Mouse (Mus musculus) midbrain, embryonic 11.5 days (tissue): ENCODE data around the gene Rnf145. TPM values are rescaled to one million over a fixed set of nuclear protein-coding genes. Genes with fewer than 3 reads are reported as not detected.
"Not testable (repeated sequence)": the region's sequence is repeated elsewhere in the genome, so short reads cannot be mapped to it uniquely, and the experiment has no call there.

Experiments used
- ATAC-seq: fragments of 200-750 bp; cut with Nextera tagmentation; 2 replicates; pipeline ENCODE4 v1.8.0; 2017; ENCODE audit warnings: moderate TSS enrichment, moderate library complexity; ENCODE audit not compliant: low FRiP score
- DNase-seq: peaks from one replicate; pipeline ENCODE4 v3.0.0; 2015; ENCODE audit warnings: low spot score; ENCODE audit errors: missing footprints
- H3K27ac ChIP-seq: fragments of 300-500 bp; sonication (generic); 2 replicates; pipeline ENCODE4 v1.5.1; 2014; ENCODE audit warnings: low read depth, low read length
- H3K27me3 ChIP-seq: fragments of 300-500 bp; sonication (generic); 2 replicates; pipeline ENCODE4 v1.6.1; 2014; ENCODE audit warnings: mild to moderate bottlenecking, low read length, moderate library complexity, mixed read lengths; ENCODE audit not compliant: control insufficient read depth, insufficient read depth
- H3K36me3 ChIP-seq: fragments of 300-500 bp; sonication (generic); 2 replicates; pipeline ENCODE4 v1.6.1; 2014; ENCODE audit warnings: mild to moderate bottlenecking, low read length, moderate library complexity, mixed read lengths; ENCODE audit not compliant: control insufficient read depth, insufficient read depth
- H3K4me1 ChIP-seq: fragments of 300-500 bp; sonication (generic); 2 replicates; pipeline ENCODE4 v1.6.1; 2014; ENCODE audit warnings: low read length; ENCODE audit not compliant: control insufficient read depth, insufficient read depth
- H3K4me2 ChIP-seq: fragments of 300-500 bp; sonication (generic); 2 replicates; pipeline ENCODE4 v1.6.1; 2014; ENCODE audit warnings: mild to moderate bottlenecking, moderate library complexity
- H3K4me3 ChIP-seq: fragments of 300-500 bp; sonication (generic); 2 replicates; pipeline ENCODE4 v1.5.1; 2014; ENCODE audit warnings: low read depth, low read length
- H3K9ac ChIP-seq: fragments of 300-500 bp; sonication (generic); 2 replicates; pipeline ENCODE4 v1.6.1; 2014; ENCODE audit warnings: low read length
- H3K9me3 ChIP-seq: fragments of 300-500 bp; sonication (generic); 2 replicates; pipeline ENCODE4 v1.6.1; 2016; ENCODE audit warnings: low read length; ENCODE audit not compliant: control insufficient read depth
- WGBS: fragments of 180-500 bp; shearing (Covaris S2); extraction: QIAGEN DNeasy Blood & Tissue Kit; methylation state at CpG from one replicate; pipeline ENCODE4 v1.1.7; 2014; 5-methylcytosine and 5-hydroxymethylcytosine counted together
- polyA plus RNA-seq: library from polyadenylated mRNA; unstranded; fragments of >200 nt; fragmentation: Nextera tagmentation; extraction: Ambion mirVana; gene quantifications from 2 replicates; pipeline ENCODE4 v1.2.1, GENCODE M21; 2014

The Rnf145 gene
- polyA plus RNA-seq, 1 experiment from 2014 or later = 154 TPM

GRCm38 (mm10) chr11:44564245-44564864, 45.6 kb downstream of the Rnf145 start:
- Histone ChIP-seq H3K9me3 (no peaks in the 10 kb centered on the region), H3K9ac (no peak overlapping the region), H3K36me3 (peaks cover 28% of the 10 kb centered on the region), H3K4me1 (no peaks in the 10 kb centered on the region), H3K4me2 (no peak overlapping the region), H3K27me3 (no peaks in the 10 kb centered on the region), H3K27ac (no peak overlapping the region), H3K4me3 (no peak overlapping the region)
- DNase-seq = no peak
- WGBS = 96% methylated on average over 12 of the region's 12 CpGs
- no peak for ATAC-seq

- Histone ChIP-seq H3K9ac (no peak overlapping the region), H3K36me3 (peaks cover 28% of the 10 kb centered on the region), H3K9me3 (no peaks in the 10 kb centered on the region), H3K27ac (no peak overlapping the region), H3K4me1 (no peaks in the 10 kb centered on the region), H3K4me3 (no peak overlapping the region), H3K27me3 (no peaks in the 10 kb centered on the region), H3K4me2 (no peak overlapping the region)
- DNase-seq (no peak), ATAC-seq (no peak)
Observed at GRCm38 (mm10) chr11:44564940-44565339, 46.2 kb downstream of the Rnf145 start.

- 97% methylated on average over 4 of the region's 4 CpGs for WGBS
- H3K4me1 ChIP-seq, ATAC-seq, H3K9ac ChIP-seq, H3K9me3 ChIP-seq, H3K27ac ChIP-seq, H3K27me3 ChIP-seq, H3K4me2 ChIP-seq, DNase-seq, H3K36me3 ChIP-seq, H3K4me3 ChIP-seq: not testable (repeated sequence)
Observed at GRCm38 (mm10) chr11:44570336-44570735, 51.6 kb downstream of the Rnf145 start.

GRCm38 (mm10) chr11:44572781-44573180, 54.0 kb downstream of the Rnf145 start:
- WGBS = 93% methylated on average over 5 of the region's 5 CpGs
- H3K4me2 ChIP-seq = no peak overlapping the region
- no peak for ATAC-seq

GRCm38 (mm10) chr11:44573396-44573795, 54.6 kb downstream of the Rnf145 start:
- ATAC-seq (no peak), DNase-seq (no peak)
- WGBS = 76% methylated on average over 3 of the region's 3 CpGs
- Histone ChIP-seq H3K4me1 (no peaks in the 10 kb centered on the region), H3K4me3 (no peak overlapping the region), H3K9ac (no peak overlapping the region), H3K36me3 (peaks cover 3% of the 10 kb centered on the region; the same call in 1 of the 2 replicates), H3K27me3 (no peaks in the 10 kb centered on the region), H3K27ac (no peak overlapping the region), H3K4me2 (no peak overlapping the region), H3K9me3 (no peaks in the 10 kb centered on the region)

More at GRCm38 (mm10) chr11:44572781-44573180, 54.0 kb downstream of the Rnf145 start:
- Histone ChIP-seq H3K27me3 (no peaks in the 10 kb centered on the region), H3K9ac (no peak overlapping the region), H3K9me3 (no peaks in the 10 kb centered on the region), H3K27ac (no peak overlapping the region), H3K36me3 (peaks cover 3% of the 10 kb centered on the region; the same call in 1 of the 2 replicates), H3K4me3 (no peak overlapping the region), H3K4me1 (no peaks in the 10 kb centered on the region)
- no peak for DNase-seq

- Histone ChIP-seq H3K4me3 (no peak overlapping the region), H3K36me3 (peaks cover 2% of the 10 kb centered on the region; the same call in 1 of the 2 replicates), H3K9me3 (no peaks in the 10 kb centered on the region), H3K4me2 (no peak overlapping the region), H3K27ac (no peak overlapping the region), H3K4me1 (no peaks in the 10 kb centered on the region), H3K27me3 (no peaks in the 10 kb centered on the region), H3K9ac (no peak overlapping the region)
- no peak for ATAC-seq
- DNase-seq = no peak
- 87% methylated on average over 8 of the region's 8 CpGs for WGBS
Observed at GRCm38 (mm10) chr11:44574391-44574790, 55.6 kb downstream of the Rnf145 start.

- Histone ChIP-seq H3K27me3 (no peaks in the 10 kb centered on the region), H3K4me2 (no peak overlapping the region), H3K9ac (no peak overlapping the region), H3K4me1 (no peaks in the 10 kb centered on the region), H3K4me3 (no peak overlapping the region), H3K9me3 (no peaks in the 10 kb centered on the region), H3K27ac (no peak overlapping the region), H3K36me3 (no peaks in the 10 kb centered on the region)
- WGBS = 98% methylated on average over 5 of the region's 5 CpGs
- DNase-seq (no peak), ATAC-seq (no peak)
Observed at GRCm38 (mm10) chr11:44574820-44575219, 56.1 kb downstream of the Rnf145 start.

GRCm38 (mm10) chr11:44577911-44578310, 59.1 kb downstream of the Rnf145 start:
- no peaks in the 10 kb centered on the region for H3K27me3 ChIP-seq
- H3K4me1 ChIP-seq = no peaks in the 10 kb centered on the region
- WGBS = 85% methylated on average over 9 of the region's 9 CpGs
- DNase-seq (no peak), ATAC-seq (no peak)
- H3K36me3 ChIP-seq = no peaks in the 10 kb centered on the region
- H3K4me2 ChIP-seq = no peak overlapping the region
- no peak overlapping the region for H3K9ac ChIP-seq
- H3K27ac ChIP-seq = no peak overlapping the region
- no peaks in the 10 kb centered on the region for H3K9me3 ChIP-seq
- no peak overlapping the region for H3K4me3 ChIP-seq

GRCm38 (mm10) chr11:44581277-44581683, 62.5 kb downstream of the Rnf145 start:
- H3K9me3 ChIP-seq = no peaks in the 10 kb centered on the region
- WGBS = 38% methylated on average over 11 of the region's 11 CpGs

More at GRCm38 (mm10) chr11:44581277-44581683, 62.5 kb downstream of the Rnf145 start:
- Histone ChIP-seq H3K36me3 (no peaks in the 10 kb centered on the region), H3K4me3 (no peak overlapping the region), H3K9ac (no peak overlapping the region), H3K4me2 (no peak overlapping the region), H3K4me1 (no peaks in the 10 kb centered on the region), H3K27me3 (no peaks in the 10 kb centered on the region), H3K27ac (no peak overlapping the region)
- ATAC-seq (no peak), DNase-seq (no peak)
